Mouse (Mus musculus) heart, embryonic 10.5 days (tissue): ENCODE measurements around the gene Ggt5. TPM values are rescaled to one million over a fixed set of nuclear protein-coding genes. Genes with fewer than 3 reads are reported as not detected.
A peak's percentile ranks its signal among the peaks of the same experiment; 100 is the strongest.

Experiments used
- DNase-seq: peaks from one replicate; pipeline ENCODE4 v3.0.0-alpha.2; 2017; ENCODE audit warnings: low spot score
- H3K27ac ChIP-seq: fragments of 300-500 bp; sonication (generic); 2 replicates; pipeline ENCODE4 v1.5.1; 2016; ENCODE audit warnings: mild to moderate bottlenecking
- H3K27me3 ChIP-seq: fragments of 300-500 bp; sonication (generic); 2 replicates; pipeline ENCODE4 v1.6.1; 2016; ENCODE audit warnings: mild to moderate bottlenecking; ENCODE audit not compliant: poor library complexity, insufficient read depth, severe bottlenecking
- H3K36me3 ChIP-seq: fragments of 300-500 bp; sonication (generic); 2 replicates; pipeline ENCODE4 v1.6.1; 2016; ENCODE audit warnings: mild to moderate bottlenecking, moderate library complexity
- H3K4me1 ChIP-seq: fragments of 300-500 bp; sonication (generic); 2 replicates; pipeline ENCODE4 v1.6.1; 2016; ENCODE audit warnings: mild to moderate bottlenecking
- H3K4me3 ChIP-seq: fragments of 300-500 bp; sonication (generic); 2 replicates; pipeline ENCODE4 v1.5.1; 2016; ENCODE audit warnings: mild to moderate bottlenecking, moderate library complexity
- H3K9me3 ChIP-seq: fragments of 300-500 bp; sonication (generic); 2 replicates; pipeline ENCODE4 v1.6.1; 2016; ENCODE audit warnings: mild to moderate bottlenecking, moderate library complexity
- WGBS: fragments of 180-500 bp; shearing (Covaris S2); methylation state at CpG from one replicate; pipeline ENCODE4 v1.1.7; 2016; 5-methylcytosine and 5-hydroxymethylcytosine counted together
- polyA plus RNA-seq: library from polyadenylated mRNA; unstranded; fragments of >200 nt; fragmentation: Nextera tagmentation; extraction: Ambion mirVana; gene quantifications from 2 replicates; pipeline ENCODE4 v1.2.1, GENCODE M21; 2016

Gene Ggt5
- polyA plus RNA-seq, 1 experiment from 2014 or later = 1.4 TPM

DNA sequence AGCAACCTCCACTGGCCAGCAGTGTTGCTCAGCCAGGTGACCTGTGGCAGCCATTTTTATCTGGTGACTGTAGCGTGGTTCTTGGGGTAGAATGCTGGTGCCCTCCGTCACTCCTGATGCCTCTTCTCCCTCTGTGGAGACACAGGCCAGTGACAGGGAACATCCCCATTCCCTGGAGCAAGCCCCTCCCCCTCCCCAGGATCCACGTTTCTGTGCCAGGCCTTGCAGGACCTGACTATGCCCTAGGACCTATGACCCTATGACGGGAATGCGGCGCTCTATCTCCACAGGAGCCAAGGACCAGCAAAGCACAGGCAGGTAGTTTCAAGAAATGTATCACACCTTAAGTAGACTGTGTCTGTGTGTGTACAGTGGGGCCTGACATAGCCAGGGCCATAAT is 59.0 kb downstream of the Ggt5 start:
- 91% methylated on average over 6 of the region's 6 CpGs for WGBS

DNA sequence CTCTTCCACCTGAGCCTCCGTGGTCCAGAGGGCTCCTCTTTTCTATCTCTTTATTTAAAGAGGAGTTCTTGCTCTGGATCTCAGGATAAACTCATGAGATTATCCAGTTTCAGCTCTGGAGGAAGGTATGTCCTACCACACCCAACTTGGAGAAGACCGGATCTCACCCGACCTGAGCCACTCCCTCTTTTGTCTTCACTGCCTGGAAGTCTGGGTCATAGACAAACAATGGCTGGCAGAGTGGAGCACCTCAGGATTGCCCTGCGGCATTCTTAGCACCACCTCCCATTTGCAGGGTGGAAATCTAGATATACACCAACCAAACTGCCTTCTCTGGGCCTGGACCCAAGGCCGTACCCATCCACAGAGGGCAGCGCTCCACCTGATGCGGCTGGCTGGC is 59.9 kb downstream of the Ggt5 start:
- H3K27me3 ChIP-seq = no peaks in the 10 kb centered on the region
- no peaks in the 10 kb centered on the region for H3K9me3 ChIP-seq
- peaks cover 17% of the 10 kb centered on the region for H3K4me1 ChIP-seq
- H3K4me3 ChIP-seq = no peak overlapping the region
- 91% methylated on average over 7 of the region's 7 CpGs for WGBS
- H3K36me3 ChIP-seq = peaks cover 85% of the 10 kb centered on the region
- DNase-seq = no peak
- no peak overlapping the region for H3K27ac ChIP-seq

More for the DNA sequence above, 59.0 kb downstream of the Ggt5 start:
- no peak for DNase-seq
- no peak overlapping the region for H3K4me3 ChIP-seq
- no peaks in the 10 kb centered on the region for H3K9me3 ChIP-seq
- no peaks in the 10 kb centered on the region for H3K27me3 ChIP-seq
- peaks cover 77% of the 10 kb centered on the region for H3K36me3 ChIP-seq
- peaks cover 26% of the 10 kb centered on the region for H3K4me1 ChIP-seq
- H3K27ac ChIP-seq = peak overlapping the region; percentile 72; the same call in 1 of the 2 replicates

DNA sequence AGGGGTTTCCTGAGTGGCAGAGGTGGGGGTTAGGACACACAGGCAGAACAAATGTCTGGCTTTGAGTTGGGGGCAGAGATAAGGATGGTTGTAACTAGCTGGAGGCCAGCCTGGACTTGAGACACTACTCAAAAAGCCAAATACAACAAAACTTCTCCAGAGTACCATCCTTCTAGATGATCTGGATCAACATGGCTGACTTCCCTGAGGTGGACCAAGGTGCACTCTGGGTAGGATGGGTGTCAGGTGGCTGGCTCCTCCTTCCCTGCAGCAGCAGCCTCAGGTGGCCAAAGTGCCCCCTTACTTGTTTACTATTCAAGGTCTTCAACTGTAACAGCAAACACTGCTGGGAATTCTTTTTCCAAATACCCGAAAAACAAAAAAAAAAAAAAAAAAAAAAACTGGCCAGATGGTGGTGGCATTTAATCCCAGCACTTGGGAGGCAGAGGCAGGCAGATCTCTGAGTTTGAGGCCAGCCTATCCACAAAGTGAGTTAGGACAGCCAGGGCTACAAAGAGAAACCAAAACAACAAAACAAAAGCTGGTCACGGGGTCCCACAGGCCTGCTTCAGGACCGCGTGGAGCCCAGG is 60.4 kb downstream of the Ggt5 start:
- Histone ChIP-seq H3K27ac (no peak overlapping the region), H3K4me1 (peaks cover 12% of the 10 kb centered on the region), H3K36me3 (peaks cover 90% of the 10 kb centered on the region), H3K9me3 (no peaks in the 10 kb centered on the region), H3K4me3 (no peak overlapping the region), H3K27me3 (no peaks in the 10 kb centered on the region)
- DNase-seq = no peak
- WGBS = 89% methylated on average over 4 of the region's 4 CpGs

DNA sequence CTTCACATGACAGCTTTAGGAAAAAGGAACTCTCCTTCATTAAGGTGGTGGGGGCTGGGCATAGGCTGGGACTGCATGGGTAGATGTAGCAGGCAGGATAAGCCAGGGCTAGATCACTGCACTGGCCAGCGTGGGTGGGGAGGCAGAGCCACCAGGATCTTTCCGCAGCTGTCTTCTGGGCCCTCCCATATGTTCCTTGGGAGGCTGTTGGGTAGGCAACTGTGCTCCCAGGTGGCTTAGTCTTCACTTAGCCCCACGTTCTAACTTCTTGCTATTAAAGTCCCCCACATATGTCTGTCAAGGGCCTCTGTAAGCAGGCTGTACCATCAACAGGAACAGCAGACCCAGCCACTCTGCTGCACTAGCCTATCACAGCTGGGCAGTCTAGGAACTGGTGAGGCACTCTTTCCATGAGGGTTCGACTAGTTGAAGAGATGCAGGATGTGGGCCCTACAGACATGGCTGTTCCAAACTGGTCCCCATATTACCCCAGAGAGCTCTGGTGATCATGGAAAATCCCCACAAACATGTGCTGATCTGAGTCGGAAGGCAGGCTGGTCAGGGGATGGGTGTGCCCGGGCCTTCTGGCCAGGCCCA is 61.3 kb downstream of the Ggt5 start:
- H3K9me3 ChIP-seq = no peaks in the 10 kb centered on the region
- peaks cover 9% of the 10 kb centered on the region for H3K4me1 ChIP-seq
- 88% methylated on average over 6 of the region's 6 CpGs for WGBS
- H3K27ac ChIP-seq = no peak overlapping the region
- DNase-seq = no peak
- peaks cover 98% of the 10 kb centered on the region for H3K36me3 ChIP-seq
- H3K4me3 ChIP-seq = no peak overlapping the region
- no peaks in the 10 kb centered on the region for H3K27me3 ChIP-seq

DNA sequence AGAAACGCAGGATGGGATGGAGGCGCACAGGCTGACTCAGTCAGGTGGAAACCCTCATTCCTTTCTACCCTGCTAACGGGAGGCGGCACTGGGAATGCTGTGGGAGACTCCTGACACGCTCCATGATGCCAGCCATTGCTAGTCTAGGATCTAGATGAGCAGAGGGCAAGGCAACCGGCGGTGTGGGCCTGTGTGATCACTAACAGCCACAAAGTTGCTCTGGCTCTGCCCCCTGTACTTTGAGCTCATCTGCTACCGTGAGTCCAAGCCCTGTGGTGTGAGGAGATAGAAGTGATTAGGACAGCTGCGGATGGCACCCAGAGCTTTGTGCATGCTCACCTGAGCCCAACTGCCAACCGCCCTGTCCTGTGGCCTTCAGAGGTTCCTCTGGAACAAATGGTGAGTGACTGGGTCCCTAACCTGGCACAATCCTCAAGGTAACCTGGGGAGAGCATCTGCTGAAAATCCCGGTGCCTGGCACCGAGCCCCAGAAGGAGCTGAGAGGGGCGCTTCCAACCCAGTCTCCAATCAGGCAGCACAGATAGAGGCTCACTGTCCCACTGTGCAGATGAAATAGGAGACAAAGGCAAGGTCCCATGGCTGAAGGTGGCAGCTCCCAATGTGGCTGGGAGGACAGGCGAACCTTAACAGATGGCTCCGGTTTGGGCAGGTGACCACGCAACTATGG is 62.4 kb downstream of the Ggt5 start:
- WGBS = 94% methylated on average over 16 of the region's 16 CpGs
- Histone ChIP-seq H3K27me3 (no peaks in the 10 kb centered on the region), H3K4me3 (no peak overlapping the region), H3K27ac (no peak overlapping the region), H3K4me1 (peaks cover 9% of the 10 kb centered on the region), H3K9me3 (no peaks in the 10 kb centered on the region), H3K36me3 (peaks cover 96% of the 10 kb centered on the region)
- no peak for DNase-seq

DNA sequence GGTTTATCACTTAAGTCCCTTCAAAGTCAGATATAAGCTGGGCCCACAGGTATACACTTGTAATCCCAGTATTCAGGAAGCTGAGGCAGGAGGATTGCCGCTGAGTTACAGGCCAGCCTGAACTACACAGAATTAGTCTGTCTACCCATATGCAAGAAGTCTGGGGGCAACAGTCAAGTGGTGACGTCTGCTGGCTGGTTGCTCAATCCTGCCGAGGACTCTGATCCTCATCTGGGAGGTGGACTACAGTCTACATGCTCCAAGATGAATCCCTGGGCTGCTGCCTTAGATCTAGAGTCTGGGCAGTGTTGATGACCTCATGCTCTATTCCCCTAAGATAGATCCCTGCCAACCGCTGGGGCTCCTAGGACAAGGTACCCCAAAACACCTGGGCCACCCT is 64.9 kb downstream of the Ggt5 start:
- Histone ChIP-seq H3K4me3 (no peak overlapping the region), H3K4me1 (no peaks in the 10 kb centered on the region), H3K27me3 (no peaks in the 10 kb centered on the region), H3K9me3 (no peaks in the 10 kb centered on the region), H3K27ac (no peak overlapping the region), H3K36me3 (peaks cover 97% of the 10 kb centered on the region)
- no peak for DNase-seq
- WGBS = 90% methylated on average over 4 of the region's 4 CpGs

- H3K27ac ChIP-seq = no peak overlapping the region
- WGBS = 88% methylated on average over 5 of the region's 5 CpGs
- no peaks in the 10 kb centered on the region for H3K27me3 ChIP-seq
- peaks cover 79% of the 10 kb centered on the region for H3K36me3 ChIP-seq
- no peaks in the 10 kb centered on the region for H3K4me1 ChIP-seq
- no peaks in the 10 kb centered on the region for H3K9me3 ChIP-seq
- no peak for DNase-seq
- no peak overlapping the region for H3K4me3 ChIP-seq
These were observed 68.0 kb downstream of the Ggt5 start for GRCm38 (mm10) chr10:75657165-75657564.

DNA sequence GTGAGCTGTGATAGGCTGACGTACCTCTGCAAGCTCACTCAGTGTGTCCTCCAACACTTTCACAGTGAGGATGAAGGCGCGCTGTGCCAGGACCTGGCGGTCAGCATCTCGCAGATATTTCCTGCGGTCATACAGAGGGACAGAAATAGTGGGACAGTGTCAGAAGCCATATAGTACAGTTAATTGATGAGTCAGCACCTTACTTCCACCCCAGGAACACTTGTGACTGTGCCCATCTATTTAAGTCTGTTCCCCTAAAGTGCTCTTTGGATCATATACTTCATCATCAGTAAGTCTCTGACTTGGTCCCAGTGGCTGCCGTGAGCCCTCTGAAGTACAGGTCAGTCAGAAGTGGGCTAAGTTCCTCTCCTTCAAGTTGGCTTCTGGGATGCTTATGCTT is 68.6 kb downstream of the Ggt5 start:
- Histone ChIP-seq H3K36me3 (peaks cover 79% of the 10 kb centered on the region), H3K4me1 (no peaks in the 10 kb centered on the region)
- 89% methylated on average over 7 of the region's 7 CpGs for WGBS

DNA sequence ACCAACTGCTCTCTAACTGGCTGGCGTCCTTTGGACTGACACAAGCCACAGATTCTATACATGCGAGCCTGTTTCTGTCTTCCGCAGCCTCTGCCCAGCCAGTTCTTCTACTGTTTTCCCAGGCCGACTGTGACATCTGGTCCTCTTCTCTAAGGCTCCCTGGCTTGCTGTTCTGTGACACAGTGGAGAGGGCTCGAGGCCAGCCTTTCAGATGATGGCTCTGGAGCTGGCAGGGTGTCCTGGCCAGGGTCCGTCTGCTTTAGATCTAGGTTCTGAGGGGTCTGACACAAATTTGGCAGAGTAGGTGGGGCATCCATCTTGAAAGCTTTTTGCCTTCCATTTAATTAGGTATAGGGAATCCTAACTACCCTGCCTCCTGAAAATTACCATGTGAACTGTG is 72.2 kb downstream of the Ggt5 start:
- Histone ChIP-seq H3K9me3 (no peaks in the 10 kb centered on the region), H3K4me1 (no peaks in the 10 kb centered on the region), H3K4me3 (no peak overlapping the region), H3K27me3 (0 out of 2 replicates have a peak, but pooled peaks cover 6% of the 10 kb centered on the region), H3K27ac (no peak overlapping the region), H3K36me3 (peaks cover 63% of the 10 kb centered on the region)
- WGBS = 89% methylated on average over 6 of the region's 6 CpGs
- no peak for DNase-seq

More for the DNA sequence above, 68.6 kb downstream of the Ggt5 start:
- no peak overlapping the region for H3K27ac ChIP-seq
- H3K4me3 ChIP-seq = no peak overlapping the region
- no peaks in the 10 kb centered on the region for H3K9me3 ChIP-seq
- H3K27me3 ChIP-seq = no peaks in the 10 kb centered on the region
- DNase-seq = no peak

- Histone ChIP-seq H3K4me3 (no peak overlapping the region), H3K36me3 (peaks cover 58% of the 10 kb centered on the region), H3K9me3 (no peaks in the 10 kb centered on the region), H3K27ac (no peak overlapping the region), H3K4me1 (peaks cover 5% of the 10 kb centered on the region), H3K27me3 (0 out of 2 replicates have a peak, but pooled peaks cover 6% of the 10 kb centered on the region)
- no peak for DNase-seq
- 88% methylated on average over 3 of the region's 3 CpGs for whole genome bisulfite sequencing
These were observed 72.7 kb downstream of the Ggt5 start for GRCm38 (mm10) chr10:75661876-75662275.

DNA sequence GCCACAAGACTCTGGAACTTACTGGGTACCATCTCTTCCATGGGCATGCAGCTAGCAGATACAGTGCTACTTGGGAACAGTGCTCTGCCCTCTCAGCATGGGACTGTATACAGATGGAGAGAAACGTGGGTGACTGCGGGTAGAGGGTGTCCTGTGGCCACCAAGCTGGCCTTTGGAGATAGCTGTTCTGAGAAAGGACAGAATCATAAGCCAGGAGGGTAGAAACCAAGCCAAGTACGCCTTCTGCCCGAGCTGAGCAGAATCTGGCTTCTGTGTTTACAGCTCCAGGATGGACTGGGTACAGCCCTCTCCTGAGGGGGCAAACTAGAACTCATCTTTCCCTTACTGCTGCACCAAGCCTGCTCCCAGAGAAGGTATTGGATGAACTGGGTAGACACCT is 73.4 kb downstream of the Ggt5 start:
- peaks cover 7% of the 10 kb centered on the region for H3K4me1 ChIP-seq
- peaks cover 51% of the 10 kb centered on the region for H3K36me3 ChIP-seq
- no peaks in the 10 kb centered on the region for H3K9me3 ChIP-seq
- DNase-seq = no peak
- 0 out of 2 replicates have a peak, but pooled peaks cover 6% of the 10 kb centered on the region for H3K27me3 ChIP-seq
- H3K27ac ChIP-seq = no peak overlapping the region
- no peak overlapping the region for H3K4me3 ChIP-seq
- whole genome bisulfite sequencing = 93% methylated on average over 4 of the region's 4 CpGs

GRCm38 (mm10) chr10:75664673-75665270 is 75.6 kb downstream of the Ggt5 start:
- no peaks in the 10 kb centered on the region for H3K9me3 ChIP-seq
- peaks cover 44% of the 10 kb centered on the region for H3K36me3 ChIP-seq
- DNase-seq = no peak
- H3K4me3 ChIP-seq = no peak overlapping the region
- no peak overlapping the region for H3K27ac ChIP-seq
- whole genome bisulfite sequencing = 91% methylated on average over 6 of the region's 6 CpGs
- peaks cover 14% of the 10 kb centered on the region for H3K4me1 ChIP-seq
- H3K27me3 ChIP-seq = peaks cover 23% of the 10 kb centered on the region

DNA sequence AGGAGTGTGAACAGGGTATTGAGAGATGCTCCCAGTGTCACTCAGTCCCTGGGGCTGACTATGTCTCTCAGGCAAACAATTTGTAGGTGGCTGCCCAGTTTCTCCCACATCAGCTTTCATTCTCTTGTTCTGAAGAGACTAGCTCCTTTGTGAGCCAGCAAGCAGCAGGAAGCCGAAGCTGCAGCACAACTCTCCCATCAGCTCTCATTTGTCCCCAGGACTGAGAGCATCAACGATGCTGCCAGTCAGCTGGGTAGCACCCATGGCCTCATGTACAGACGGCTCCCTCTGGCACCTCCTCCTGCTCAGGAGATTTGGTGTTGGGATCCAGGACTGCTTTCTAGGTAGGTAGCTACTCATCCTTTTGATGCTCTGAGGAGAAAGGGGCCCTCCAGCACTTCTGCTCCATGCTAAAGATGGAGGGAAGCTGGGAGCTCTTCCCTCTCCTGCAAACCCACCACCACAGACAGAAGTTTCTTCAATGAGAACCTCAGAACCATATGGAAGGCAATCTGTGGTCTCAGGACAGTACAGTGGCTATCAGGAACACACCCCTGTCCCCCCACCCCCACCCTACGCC is 77.4 kb downstream of the Ggt5 start:
- Histone ChIP-seq H3K36me3 (peaks cover 54% of the 10 kb centered on the region), H3K9me3 (no peaks in the 10 kb centered on the region), H3K4me3 (peak overlapping the region; percentile 72), H3K27me3 (peaks cover 31% of the 10 kb centered on the region), H3K27ac (peak overlapping the region; percentile 81), H3K4me1 (peaks cover 14% of the 10 kb centered on the region)
- DNase-seq = no peak
- 52% methylated on average over 4 of the region's 4 CpGs for WGBS
